Comparison of ENCODE assay signal across 7 mouse cellular contexts in the genomic region with DNA sequence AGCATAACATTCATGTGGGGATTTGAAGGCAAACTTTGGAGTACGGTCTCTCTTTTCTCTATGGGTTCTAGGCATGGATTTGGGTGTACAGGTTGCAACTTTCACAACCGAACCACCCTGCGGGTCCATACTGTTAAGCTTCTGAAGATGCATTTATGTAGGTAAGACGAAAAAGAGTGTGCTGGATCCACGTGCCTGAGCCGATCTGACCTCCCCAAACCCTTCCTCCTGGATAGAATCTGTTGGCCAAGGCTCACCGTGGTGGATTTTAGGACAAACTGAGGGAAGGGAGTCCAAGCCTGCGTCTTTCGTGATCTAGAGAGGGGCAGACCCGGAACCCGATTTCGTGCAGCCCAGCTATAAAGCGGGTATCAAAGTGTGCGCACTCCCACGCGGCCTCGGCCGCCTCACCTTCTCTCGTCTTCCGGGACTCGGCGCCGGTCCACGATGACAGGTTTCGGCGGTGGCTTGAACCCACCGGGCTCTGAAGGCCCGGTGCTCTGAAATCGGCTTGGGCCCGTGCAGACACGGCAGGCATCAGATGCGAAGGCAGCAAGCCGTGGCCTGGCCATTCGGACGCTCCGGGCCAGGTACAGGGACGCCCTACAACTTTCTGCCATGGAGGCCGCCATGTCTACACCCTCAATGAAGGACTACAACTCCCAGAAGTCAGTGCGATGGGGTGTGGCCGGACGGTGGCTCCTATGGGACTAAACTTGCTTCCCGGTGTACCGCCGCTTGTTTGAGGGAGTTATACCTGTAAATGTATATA. TPM values are rescaled to one million over a fixed set of nuclear protein-coding genes. Genes with fewer than 3 reads are reported as not detected.
DNase-seq lines count a peak whose midpoint lies in the region; ATAC-seq lines count a peak whose summit lies in the region.

TSS of gene Mrpl19 (minus strand) at position 663 of the 772 bp plus-strand sequence.

- H3K4me2 ChIP-seq in embryonic facial prominence, embryonic 11.5 days (ENCODE audit: low read depth, low read length), result peak within 1 kb of the TSS; percentile 58
- H3K4me2 ChIP-seq in limb, embryonic 11.5 days (ENCODE audit: low read depth, severe bottlenecking), result peak within 1 kb of the TSS; percentile 55
- peak within 1 kb of the TSS; percentile 73 for H3K4me2 ChIP-seq in midbrain, embryonic 14.5 days (ENCODE audit: low read length)

- peak; percentile 95 for ATAC-seq in embryonic facial prominence, embryonic 11.5 days (replicated peaks; ENCODE audit: insufficient number of reproducible peaks, low FRiP score, low TSS enrichment, low read depth)
- ATAC-seq in limb, embryonic 11.5 days (ENCODE audit: insufficient number of reproducible peaks, low FRiP score, low TSS enrichment, low read depth), result peak; percentile 95
- peak; percentile 97 for ATAC-seq in midbrain, embryonic 14.5 days (ENCODE audit: low FRiP score, low TSS enrichment)

- H3K4me3 ChIP-seq in embryonic facial prominence, embryonic 11.5 days (ENCODE audit: low read depth, low read length), result peak within 1 kb of the TSS; percentile 86
- H3K4me3 ChIP-seq in limb, embryonic 11.5 days (ENCODE audit: low read depth, low read length), result peak within 1 kb of the TSS; percentile 67
- H3K4me3 ChIP-seq in midbrain, embryonic 14.5 days (replicated peaks; ENCODE audit: low read depth, low read length), result peak within 1 kb of the TSS; percentile 79

- peaks cover 6% of the 10 kb centered on the region for H3K36me3 ChIP-seq in embryonic facial prominence, embryonic 11.5 days (replicated peaks; ENCODE audit: control insufficient read depth, insufficient read depth, low read depth, low read length)
- H3K36me3 ChIP-seq in limb, embryonic 11.5 days (ENCODE audit: control insufficient read depth, insufficient read depth, low read length), result peaks cover 5% of the 10 kb centered on the region; the same call in 1 of the 2 replicates
- peaks cover 26% of the 10 kb centered on the region for H3K36me3 ChIP-seq in midbrain, embryonic 14.5 days (ENCODE audit: control insufficient read depth, insufficient read depth, low read length)

- H3K27ac ChIP-seq in embryonic facial prominence, embryonic 11.5 days (replicated peaks; ENCODE audit: low read depth, low read length), result no peak within 1 kb of the TSS
- no peak within 1 kb of the TSS for H3K27ac ChIP-seq in limb, embryonic 11.5 days (replicated peaks; ENCODE audit: low read depth, low read length)
- no peak within 1 kb of the TSS for H3K27ac ChIP-seq in midbrain, embryonic 14.5 days (replicated peaks; ENCODE audit: low read depth, low read length)

- no peaks in the 10 kb centered on the region for H3K4me1 ChIP-seq in embryonic facial prominence, embryonic 11.5 days (ENCODE audit: control insufficient read depth, insufficient read depth, low read length)
- peaks cover 6% of the 10 kb centered on the region; the same call in 1 of the 2 replicates for H3K4me1 ChIP-seq in limb, embryonic 11.5 days (ENCODE audit: control insufficient read depth, insufficient read depth, low read length)
- peaks cover 8% of the 10 kb centered on the region; the same call in 1 of the 2 replicates for H3K4me1 ChIP-seq in midbrain, embryonic 14.5 days (ENCODE audit: control insufficient read depth, insufficient read depth, low read length)

- under 1% methylated on average over 44 of the region's 44 CpGs for WGBS in embryonic facial prominence, embryonic 11.5 days
- WGBS in limb, embryonic 11.5 days, result under 1% methylated on average over 44 of the region's 44 CpGs
- WGBS in midbrain, embryonic 14.5 days, result 1% methylated on average over 44 of the region's 44 CpGs

- no peaks in the 10 kb centered on the region for H3K9me3 ChIP-seq in embryonic facial prominence, embryonic 11.5 days (replicated peaks; ENCODE audit: control insufficient read depth, low read length)
- H3K9me3 ChIP-seq in limb, embryonic 11.5 days (ENCODE audit: control insufficient read depth, low read length), result no peaks in the 10 kb centered on the region
- no peaks in the 10 kb centered on the region for H3K9me3 ChIP-seq in midbrain, embryonic 14.5 days (ENCODE audit: control insufficient read depth, low read length)

- H3K27me3 ChIP-seq in embryonic facial prominence, embryonic 11.5 days (ENCODE audit: control insufficient read depth, insufficient read depth, low read length), result no peaks in the 10 kb centered on the region
- no peaks in the 10 kb centered on the region for H3K27me3 ChIP-seq in limb, embryonic 11.5 days (ENCODE audit: control insufficient read depth, insufficient read depth, low read length)
- no peaks in the 10 kb centered on the region for H3K27me3 ChIP-seq in midbrain, embryonic 14.5 days (ENCODE audit: control insufficient read depth, insufficient read depth, low read length)

- DNase-seq in adrenal gland, postnatal 14 days, result peak; percentile 94
- DNase-seq in embryonic facial prominence, embryonic 11.5 days (ENCODE audit: low spot score), result peak; percentile 96
- peak; percentile 99 for DNase-seq in heart, adult 11 months
- peak; percentile 96 for DNase-seq in kidney, adult 18-20 months
- peak; percentile 95 for DNase-seq in limb, embryonic 11.5 days (ENCODE audit: low spot score)
- DNase-seq in midbrain, embryonic 14.5 days, result peak; percentile 96
- peak; percentile 78 to 94 for DNase-seq in spleen, adult 18-20 months

- H3K9ac ChIP-seq in embryonic facial prominence, embryonic 11.5 days (replicated peaks; ENCODE audit: low read length), result peak within 1 kb of the TSS; percentile 83
- H3K9ac ChIP-seq in limb, embryonic 11.5 days (ENCODE audit: low read length), result peak within 1 kb of the TSS; percentile 75
- H3K9ac ChIP-seq in midbrain, embryonic 14.5 days (replicated peaks; ENCODE audit: low read length), result peak within 1 kb of the TSS; percentile 70

RNA-seq across cellular contexts. Expression of gene Mrpl19, which starts in this region (rescaled TPM):
- 35.9 and 51.0 TPM in 2 replicates for total RNA-seq in adrenal gland, postnatal 14 days (2021)
- polyA plus RNA-seq in embryonic facial prominence, embryonic 11.5 days (2014; fragmentation: Nextera tagmentation; extraction: Ambion mirVana), result 68.0 and 68.9 TPM in 2 replicates
- 66.4 and 72.7 TPM in 2 replicates for polyA plus RNA-seq in limb, embryonic 11.5 days (2014; fragmentation: Nextera tagmentation; extraction: Ambion mirVana)
- polyA plus RNA-seq in midbrain, embryonic 14.5 days (2014; fragmentation: Nextera tagmentation; extraction: Ambion mirVana), result 31.5 and 34.0 TPM in 2 replicates
